In genomic region chr19:42163764-42164163, GRCm38 (mm10) we compare ENCODE assay signal across 8 mouse cellular contexts. TPM values are rescaled to one million over a fixed set of nuclear protein-coding genes. Genes with fewer than 3 reads are reported as not detected.
DNase-seq lines count a peak whose midpoint lies in the region; ATAC-seq and TF ChIP-seq lines count a peak whose summit lies in the region.

Zfyve27 (plus strand) TSS chr19:42163951.

- no peak for TF ChIP-seq POLR2A in liver, adult 2 months (IDR thresholded peaks at IDR 0.05; ENCODE audit: extremely low read depth, insufficient read depth, low read length)
- TF ChIP-seq POLR2A in bone marrow macrophage, adult 2 months (IDR thresholded peaks at IDR 0.05; ENCODE audit: borderline replicate concordance, low read depth, low read length): no peak

- H3K27me3 ChIP-seq in liver, adult 2 months (ENCODE audit: control insufficient read depth, insufficient read depth, low read length): no peaks in the 10 kb centered on the region
- peaks cover 16% of the 10 kb centered on the region for H3K27me3 ChIP-seq in neural tube, embryonic 13.5 days

- no peaks in the 10 kb centered on the region for H3K9me3 ChIP-seq in neural tube, embryonic 13.5 days

- ATAC-seq in neural tube, embryonic 13.5 days (ENCODE audit: low read depth): no peak

- WGBS in liver, adult 2 months: 54% methylated on average over 5 of the region's 5 CpGs
- 66% methylated on average over 5 of the region's 5 CpGs for WGBS in neural tube, embryonic 13.5 days

- H3K27ac ChIP-seq in liver, adult 2 months (replicated peaks; ENCODE audit: insufficient read depth, low read depth, low read length): no peak within 1 kb of the TSS
- H3K27ac ChIP-seq in bone marrow macrophage, adult 2 months (ENCODE audit: insufficient read depth, low read depth, low read length): no peak within 1 kb of the TSS
- H3K27ac ChIP-seq in neural tube, embryonic 13.5 days (replicated peaks): no peak within 1 kb of the TSS; the same call in 1 of the 2 replicates

- no peak for TF ChIP-seq CTCF in liver, adult 2 months (IDR thresholded peaks at IDR 0.05; ENCODE audit: low read depth, low read length)
- TF ChIP-seq CTCF in bone marrow macrophage, adult 2 months (IDR thresholded peaks at IDR 0.05; ENCODE audit: low read depth, low read length): no peak

- H3K4me3 ChIP-seq in liver, adult 2 months (ENCODE audit: insufficient read depth, low read depth, low read length): no peak within 1 kb of the TSS
- no peak within 1 kb of the TSS for H3K4me3 ChIP-seq in bone marrow macrophage, adult 2 months (ENCODE audit: insufficient read depth, low read length)
- H3K4me3 ChIP-seq in neural tube, embryonic 13.5 days: no peak within 1 kb of the TSS

- H3K79me2 ChIP-seq in liver, adult 2 months (ENCODE audit: control insufficient read depth, insufficient read depth, low read length): no peaks in the 10 kb centered on the region

- no peak within 1 kb of the TSS for H3K4me2 ChIP-seq in neural tube, embryonic 13.5 days

- H3K36me3 ChIP-seq in liver, adult 2 months (ENCODE audit: control insufficient read depth, insufficient read depth, low read length): no peaks in the 10 kb centered on the region
- no peaks in the 10 kb centered on the region for H3K36me3 ChIP-seq in neural tube, embryonic 13.5 days

- no peak within 1 kb of the TSS for H3K9ac ChIP-seq in liver, adult 2 months (ENCODE audit: low read depth, low read length)
- no peak within 1 kb of the TSS for H3K9ac ChIP-seq in neural tube, embryonic 13.5 days

- H3K4me1 ChIP-seq in liver, adult 2 months (ENCODE audit: control insufficient read depth, insufficient read depth, low read length): no peaks in the 10 kb centered on the region
- H3K4me1 ChIP-seq in bone marrow macrophage, adult 2 months (ENCODE audit: control insufficient read depth, insufficient read depth, low read length): peaks cover 4% of the 10 kb centered on the region
- H3K4me1 ChIP-seq in neural tube, embryonic 13.5 days (replicated peaks): peaks cover 27% of the 10 kb centered on the region

- DNase-seq in liver, adult 2 months (ENCODE audit: extremely low read depth, low read depth, low spot score): no peak
- DNase-seq in liver: no peak
- no peak for DNase-seq in heart, adult 8-10 months (ENCODE audit: low spot score)
- DNase-seq in layer of hippocampus, postnatal 14 days (ENCODE audit: low spot score in 2 of 2): no peak
- DNase-seq in ovary, postnatal 14 days (ENCODE audit: low spot score): no peak
- DNase-seq in kidney, postnatal 10 days: no peak

RNA-seq across cellular contexts. Expression of gene Zfyve27, which starts in this region (rescaled TPM):
- 11.1 and 13.4 TPM in 2 replicates for total RNA-seq in liver, adult 2 months (2014; rRNA removed)
- 14.1 and 22.0 TPM in 2 replicates for polyA plus RNA-seq in liver, adult 2 months (2012; rRNA removed)
- polyA plus RNA-seq in bone marrow macrophage, adult 2 months (2012; ENCODE audit: insufficient read depth, insufficient read length, missing spikeins): 30.7 and 32.3 TPM in 2 replicates
- 10 to 100 TPM; 16.8 to 25.4 (median 21.6) TPM for total RNA-seq in heart, adult 8-10 months (2022)
- total RNA-seq in layer of hippocampus, postnatal 14 days (2021): 10 to 100 TPM; 95.0 to 99.2 TPM
- 62.0 and 65.1 TPM in 2 replicates for polyA plus RNA-seq in neural tube, embryonic 13.5 days (2015; fragmentation: Nextera tagmentation; extraction: Ambion mirVana)
